Mouse (Mus musculus): ENCODE results near the gene Gpalpp1. TPM values are rescaled to one million over a fixed set of nuclear protein-coding genes. Genes with fewer than 3 reads are reported as not detected.

Gene Gpalpp1
- total and polyA plus RNA-seq, 2 experiments from 2014 or later, result 8.6 to 18.6 TPM

DNA sequence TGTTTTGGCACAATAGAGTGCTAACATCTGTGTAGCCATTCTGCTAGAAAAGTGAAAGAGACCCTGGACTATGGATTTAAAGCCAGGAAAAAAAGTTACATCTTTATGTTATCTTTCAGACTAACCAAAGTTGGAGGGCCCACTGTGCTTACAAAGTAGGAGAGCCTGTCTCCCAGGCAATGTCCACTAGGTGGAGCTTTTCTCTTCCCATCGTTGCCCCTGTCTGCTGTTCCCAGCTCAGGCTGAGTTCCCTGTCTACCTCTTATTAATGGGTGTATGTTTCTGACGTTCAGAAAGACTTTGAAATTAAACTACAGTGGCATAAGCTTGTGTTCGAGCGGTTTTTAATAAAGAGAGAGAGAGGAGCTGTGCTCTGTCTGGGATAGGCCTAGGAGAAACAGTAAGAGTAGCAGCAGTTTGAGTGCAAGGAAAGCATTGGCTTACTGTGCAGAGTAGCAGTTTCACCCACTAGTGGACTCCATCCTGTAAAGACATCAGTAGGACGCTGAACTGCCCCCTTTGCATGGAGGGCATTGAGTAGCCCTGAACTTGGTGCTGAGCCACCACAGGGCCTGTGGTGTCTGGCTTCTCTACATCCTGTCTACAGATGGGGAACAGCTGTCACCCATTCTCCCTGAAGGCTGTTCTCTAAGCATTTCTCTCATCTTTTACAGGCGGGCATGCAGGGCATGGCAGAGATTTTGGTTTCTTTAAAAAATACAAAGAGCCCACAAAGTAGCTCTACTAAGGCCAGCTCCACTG, 11.5 kb upstream of the Gpalpp1 start:
- no peak for ATAC-seq (ENCODE audit: low FRiP score)

GRCm38 (mm10) chr14:76120472-76120871, 9.9 kb upstream of the Gpalpp1 start:
- H3K9me3 ChIP-seq (ENCODE audit: low read length), result no peaks in the 10 kb centered on the region
- no peak overlapping the region for H3K27ac ChIP-seq (ENCODE audit: low read depth, low read length)
- TF ChIP-seq CTCF (IDR thresholded peaks at IDR 0.05), result no peak
- no peak overlapping the region for H3K4me2 ChIP-seq (ENCODE audit: low read depth, low read length, poor library complexity, severe bottlenecking)
- H3K4me3 ChIP-seq (ENCODE audit: low read depth, low read length), result no peak overlapping the region
- H3K36me3 ChIP-seq (ENCODE audit: insufficient read depth, low read length), result peaks cover 38% of the 10 kb centered on the region
- ATAC-seq (ENCODE audit: low FRiP score) (no peak), DNase-seq (ENCODE audit: low spot score) (no peak)
- no peak overlapping the region for H3K9ac ChIP-seq (replicated peaks; ENCODE audit: low read length, poor library complexity, severe bottlenecking)
- no peaks in the 10 kb centered on the region for H3K4me1 ChIP-seq (ENCODE audit: insufficient read depth, low read length)
- H3K27me3 ChIP-seq (ENCODE audit: insufficient read depth, low read length), result no peaks in the 10 kb centered on the region
- 92% methylated on average over 4 of the region's 4 CpGs for WGBS

More for the DNA sequence above, 11.5 kb upstream of the Gpalpp1 start:
- peak; percentile 88 for TF ChIP-seq CTCF (IDR thresholded peaks at IDR 0.05)
- H3K9ac ChIP-seq (replicated peaks; ENCODE audit: low read length, poor library complexity, severe bottlenecking), result no peak overlapping the region
- no peaks in the 10 kb centered on the region for H3K4me1 ChIP-seq (ENCODE audit: insufficient read depth, low read length)
- H3K27ac ChIP-seq (ENCODE audit: low read depth, low read length), result no peak overlapping the region
- H3K4me2 ChIP-seq (ENCODE audit: low read depth, low read length, poor library complexity, severe bottlenecking), result no peak overlapping the region
- no peaks in the 10 kb centered on the region for H3K9me3 ChIP-seq (ENCODE audit: low read length)
- WGBS, result 54% methylated on average over 6 of the region's 6 CpGs
- H3K27me3 ChIP-seq (ENCODE audit: insufficient read depth, low read length), result no peaks in the 10 kb centered on the region
- H3K36me3 ChIP-seq (ENCODE audit: insufficient read depth, low read length), result peaks cover 46% of the 10 kb centered on the region
- DNase-seq (ENCODE audit: low spot score), result peak; percentile 66
- no peak overlapping the region for H3K4me3 ChIP-seq (ENCODE audit: low read depth, low read length)

GRCm38 (mm10) chr14:76118963-76119362, 8.4 kb upstream of the Gpalpp1 start:
- Histone ChIP-seq H3K4me2 (ENCODE audit: low read depth, low read length, poor library complexity, severe bottlenecking) (no peak overlapping the region), H3K9ac (replicated peaks; ENCODE audit: low read length, poor library complexity, severe bottlenecking) (no peak overlapping the region), H3K27me3 (ENCODE audit: insufficient read depth, low read length) (no peaks in the 10 kb centered on the region), H3K27ac (ENCODE audit: low read depth, low read length) (no peak overlapping the region), H3K4me3 (ENCODE audit: low read depth, low read length) (no peak overlapping the region), H3K4me1 (ENCODE audit: insufficient read depth, low read length) (no peaks in the 10 kb centered on the region), H3K9me3 (ENCODE audit: low read length) (no peaks in the 10 kb centered on the region), H3K36me3 (ENCODE audit: insufficient read depth, low read length) (peaks cover 37% of the 10 kb centered on the region)
- DNase-seq (ENCODE audit: low spot score), result peak; percentile 9
- 66% methylated on average over 4 of the region's 4 CpGs for WGBS
- ATAC-seq (ENCODE audit: low FRiP score), result no peak
- peak; percentile 57 for TF ChIP-seq CTCF (IDR thresholded peaks at IDR 0.05)

DNA sequence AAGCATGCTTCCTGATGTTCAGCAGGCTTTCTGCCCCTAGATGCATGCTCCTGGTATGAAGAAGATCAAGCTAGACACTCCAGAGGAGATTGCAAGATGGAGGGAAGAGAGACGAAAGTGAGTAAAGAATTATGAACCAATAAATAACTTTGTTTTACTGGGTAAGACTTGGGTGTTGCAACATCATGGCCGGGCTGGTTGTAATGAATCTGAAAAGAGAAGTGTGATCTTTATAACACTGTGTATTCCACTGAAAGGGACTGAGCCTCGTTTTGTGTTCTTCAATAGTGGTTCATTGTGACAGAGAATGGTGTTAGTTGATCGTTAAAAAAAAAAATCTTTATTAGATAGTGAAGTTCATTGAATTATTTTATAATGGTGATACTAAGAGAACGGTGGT, 5.2 kb upstream of the Gpalpp1 start:
- no peak overlapping the region for H3K4me2 ChIP-seq (ENCODE audit: low read depth, low read length, poor library complexity, severe bottlenecking)
- H3K9me3 ChIP-seq (ENCODE audit: low read length), result no peaks in the 10 kb centered on the region
- TF ChIP-seq CTCF (IDR thresholded peaks at IDR 0.05), result no peak
- no peak overlapping the region for H3K27ac ChIP-seq (ENCODE audit: low read depth, low read length)
- H3K4me3 ChIP-seq (ENCODE audit: low read depth, low read length), result no peak overlapping the region
- H3K4me1 ChIP-seq (ENCODE audit: insufficient read depth, low read length), result no peaks in the 10 kb centered on the region
- no peaks in the 10 kb centered on the region for H3K27me3 ChIP-seq (ENCODE audit: insufficient read depth, low read length)
- DNase-seq (ENCODE audit: low spot score) (no peak), ATAC-seq (ENCODE audit: low FRiP score) (no peak)
- H3K36me3 ChIP-seq (ENCODE audit: insufficient read depth, low read length), result peaks cover 29% of the 10 kb centered on the region
- no peak overlapping the region for H3K9ac ChIP-seq (replicated peaks; ENCODE audit: low read length, poor library complexity, severe bottlenecking)
- WGBS, result 95% methylated on average over 5 of the region's 5 CpGs

- Histone ChIP-seq H3K9ac (replicated peaks; ENCODE audit: low read length, poor library complexity, severe bottlenecking) (no peak overlapping the region), H3K4me2 (ENCODE audit: low read depth, low read length, poor library complexity, severe bottlenecking) (no peak overlapping the region), H3K9me3 (ENCODE audit: low read length) (no peaks in the 10 kb centered on the region), H3K36me3 (ENCODE audit: insufficient read depth, low read length) (peaks cover 57% of the 10 kb centered on the region), H3K27me3 (ENCODE audit: insufficient read depth, low read length) (no peaks in the 10 kb centered on the region), H3K4me1 (ENCODE audit: insufficient read depth, low read length) (no peaks in the 10 kb centered on the region), H3K27ac (ENCODE audit: low read depth, low read length) (no peak overlapping the region), H3K4me3 (ENCODE audit: low read depth, low read length) (no peak overlapping the region)
- ATAC-seq (ENCODE audit: low FRiP score) (no peak), DNase-seq (ENCODE audit: low spot score) (no peak)
- TF ChIP-seq CTCF (IDR thresholded peaks at IDR 0.05), result no peak
- WGBS, result 96% methylated on average over 9 of the region's 9 CpGs
Measured at GRCm38 (mm10) chr14:76099543-76099942, 11.0 kb downstream of the Gpalpp1 start.

- Histone ChIP-seq H3K36me3 (ENCODE audit: insufficient read depth, low read length) (peaks cover 54% of the 10 kb centered on the region), H3K4me1 (ENCODE audit: insufficient read depth, low read length) (no peaks in the 10 kb centered on the region), H3K9ac (replicated peaks; ENCODE audit: low read length, poor library complexity, severe bottlenecking) (no peak overlapping the region), H3K9me3 (ENCODE audit: low read length) (no peaks in the 10 kb centered on the region), H3K4me2 (ENCODE audit: low read depth, low read length, poor library complexity, severe bottlenecking) (no peak overlapping the region), H3K27me3 (ENCODE audit: insufficient read depth, low read length) (no peaks in the 10 kb centered on the region), H3K4me3 (ENCODE audit: low read depth, low read length) (no peak overlapping the region), H3K27ac (ENCODE audit: low read depth, low read length) (no peak overlapping the region)
- TF ChIP-seq CTCF (IDR thresholded peaks at IDR 0.05), result no peak
- DNase-seq (ENCODE audit: low spot score) (no peak), ATAC-seq (ENCODE audit: low FRiP score) (no peak)
- 93% methylated on average over 5 of the region's 5 CpGs for whole genome bisulfite sequencing
Measured at GRCm38 (mm10) chr14:76097815-76098214, 12.7 kb downstream of the Gpalpp1 start.
